Mouse (Mus musculus): ENCODE data around the gene Gm20916. TPM values are rescaled to one million over a fixed set of nuclear protein-coding genes. Genes with fewer than 3 reads are reported as not detected.
"Not testable (repeated sequence)": the region's sequence is repeated elsewhere in the genome, so short reads cannot be mapped to it uniquely, and the experiment has no call there.

Gene Gm20916
- polyA plus RNA-seq (2012), result not detected in 2 replicates

DNA sequence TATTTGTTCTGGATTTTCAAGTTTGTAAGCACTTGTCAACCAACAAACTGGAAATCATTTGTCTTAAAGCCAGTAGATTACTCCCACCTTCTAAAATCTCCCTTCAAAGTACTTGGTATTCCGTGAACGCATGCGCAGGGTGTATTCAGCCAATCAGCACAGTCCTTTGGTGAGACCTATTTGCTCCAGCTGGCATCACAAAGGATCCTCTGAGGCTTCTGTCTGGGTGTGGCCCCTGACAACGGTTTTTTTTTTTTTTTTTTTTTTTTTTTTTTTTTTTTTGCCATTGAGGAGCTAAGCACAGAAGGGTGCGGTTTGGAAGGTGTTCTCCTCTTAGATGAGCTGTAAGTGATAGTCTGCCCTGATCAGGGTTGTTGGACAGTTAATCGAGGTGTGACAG, at the start of gene Gm20916:
Gm20916 (plus strand) TSS at position 301 of the 400 bp plus-strand sequence.
- H3K4me1 ChIP-seq (ENCODE audit: control insufficient read depth); H3K9me3 ChIP-seq (ENCODE audit: control insufficient read depth, low read length); H3K36me3 ChIP-seq (ENCODE audit: control insufficient read depth); H3K27me3 ChIP-seq (ENCODE audit: control insufficient read depth); H3K4me3 ChIP-seq (replicated peaks): not testable (repeated sequence)

Other genes with a start within 250 kb of the Gm20916 start
- not detected in 2 replicates for gene Gm20917, start 168.4 kb upstream of the Gm20916 start, polyA plus RNA-seq (2012)

Data from erythroblast, embryonic 14.5 days (primary cell).